Mouse (Mus musculus): ENCODE measurements at regions not wholly inside any gene's neighbourhood (a gene's known extent, or its start where the extent isn't known, plus 50 kb on each side); places are given as distances from the start of the nearest gene placed in this dataset.
A peak's percentile ranks its signal among the peaks of the same experiment; 100 is the strongest.

DNA sequence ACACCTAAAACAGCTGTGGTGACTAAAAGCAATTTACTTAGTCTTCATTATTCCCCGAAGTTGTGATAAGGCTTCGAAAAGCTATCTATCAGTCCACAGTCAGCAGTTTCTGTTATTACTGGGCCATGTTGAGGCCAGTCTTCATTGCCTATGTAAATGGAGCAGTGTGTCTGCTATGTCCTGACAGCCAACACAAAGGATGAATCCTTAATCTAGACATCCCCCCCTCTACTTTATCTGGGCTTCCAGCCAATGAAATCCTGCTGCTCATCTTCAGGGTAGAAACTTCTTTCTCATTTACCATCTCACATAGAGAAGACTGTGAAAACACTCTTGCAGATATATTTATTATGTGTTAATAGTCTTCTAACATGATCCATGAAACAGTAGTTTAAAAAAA lies 1817.9 kb upstream of the Tmeff2 start:
- peak; percentile 3 for DNase-seq (ENCODE audit: low read depth, low spot score)

DNA sequence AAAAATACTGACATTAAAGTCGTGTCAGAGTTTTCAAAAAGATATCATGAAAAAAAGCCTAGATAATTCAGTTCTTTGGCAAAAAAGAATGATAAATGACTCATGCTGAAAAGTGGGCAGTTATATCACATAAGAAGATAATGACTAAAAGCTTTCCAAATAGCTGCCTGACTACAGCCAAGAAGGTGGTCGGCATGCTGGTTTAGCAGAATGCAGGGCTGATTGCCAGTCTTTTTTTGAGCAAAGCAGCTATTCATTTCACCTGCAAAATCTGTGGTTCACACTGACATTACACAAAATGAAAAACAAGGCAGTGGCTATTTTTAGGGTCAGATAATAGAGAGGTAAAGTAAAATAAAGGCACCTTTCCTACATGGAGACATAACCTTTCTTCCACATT lies 1800.9 kb upstream of the Tmeff2 start:
- peak; percentile 83 for DNase-seq (ENCODE audit: low read depth, low spot score)

DNA sequence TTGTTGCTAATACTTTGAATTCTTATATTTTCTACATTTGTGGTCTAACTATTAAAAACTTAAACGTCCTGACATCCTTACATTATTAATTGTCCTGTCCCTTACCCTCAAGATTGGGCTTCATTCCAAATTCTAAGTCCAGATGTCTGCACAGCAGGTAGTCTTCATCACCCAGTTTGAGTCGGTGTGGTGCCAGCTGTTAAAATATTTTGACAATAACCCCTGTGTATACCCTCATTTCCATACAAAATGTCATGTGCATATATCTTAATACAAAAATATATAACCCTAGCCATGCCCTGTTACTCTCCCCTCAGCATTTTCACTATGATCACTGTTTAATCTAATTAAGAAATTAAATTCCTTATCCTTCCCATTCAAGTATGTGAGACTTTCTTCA lies 1791.4 kb upstream of the Tmeff2 start:
- DNase-seq (ENCODE audit: low read depth, low spot score) = peak; percentile 16

DNA sequence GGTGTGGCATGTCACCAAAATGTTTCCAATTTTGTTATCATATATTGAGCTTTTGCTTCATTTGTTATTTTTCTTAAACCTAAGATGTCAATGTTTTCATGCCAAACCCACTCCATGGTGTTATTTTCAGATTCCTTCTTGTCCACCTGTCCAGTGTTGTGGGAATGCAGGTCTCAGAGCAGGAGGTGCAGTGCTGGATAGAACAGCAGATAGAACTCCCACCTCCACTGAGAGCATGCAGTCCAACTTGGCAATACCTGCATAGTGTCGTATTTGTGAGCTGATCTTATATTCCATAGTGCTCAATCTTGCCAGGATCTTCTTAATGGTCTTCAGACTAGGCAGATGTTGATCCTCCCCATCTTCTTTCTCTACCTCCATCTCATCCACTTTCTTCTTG lies 1790.9 kb upstream of the Tmeff2 start:
- DNase-seq (ENCODE audit: low read depth, low spot score) = peak; percentile 41
